Mouse (Mus musculus): ENCODE results near the gene Tmem100. TPM values are rescaled to one million over a fixed set of nuclear protein-coding genes. Genes with fewer than 3 reads are reported as not detected.

Gene Tmem100
- total RNA-seq, 2 experiments from 2014 or later = 27.3 to 29.6 TPM

- no peak for DNase-seq
Observed at GRCm38 (mm10) chr11:90015281-90015680, 14.9 kb upstream of the Tmem100 start.

DNA sequence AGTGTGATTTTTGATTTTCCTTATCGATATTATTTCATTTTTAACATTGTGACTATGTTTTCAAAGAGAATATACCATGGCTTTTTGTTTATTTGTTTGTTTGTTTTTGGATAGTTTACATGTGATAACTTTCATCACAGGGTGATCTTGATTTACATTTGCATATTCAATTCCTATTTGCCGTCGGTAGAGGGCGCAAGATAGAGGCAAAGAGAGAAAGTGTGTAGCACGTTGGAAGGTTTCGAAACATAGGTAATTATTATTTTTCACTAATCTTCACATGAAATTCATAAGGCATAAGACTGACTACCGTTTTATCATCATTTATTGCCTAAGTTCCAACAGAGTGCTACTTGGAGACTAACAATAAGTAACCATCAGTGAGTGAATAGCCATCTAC, 11.0 kb upstream of the Tmem100 start:
- peak; percentile 63 for DNase-seq

DNA sequence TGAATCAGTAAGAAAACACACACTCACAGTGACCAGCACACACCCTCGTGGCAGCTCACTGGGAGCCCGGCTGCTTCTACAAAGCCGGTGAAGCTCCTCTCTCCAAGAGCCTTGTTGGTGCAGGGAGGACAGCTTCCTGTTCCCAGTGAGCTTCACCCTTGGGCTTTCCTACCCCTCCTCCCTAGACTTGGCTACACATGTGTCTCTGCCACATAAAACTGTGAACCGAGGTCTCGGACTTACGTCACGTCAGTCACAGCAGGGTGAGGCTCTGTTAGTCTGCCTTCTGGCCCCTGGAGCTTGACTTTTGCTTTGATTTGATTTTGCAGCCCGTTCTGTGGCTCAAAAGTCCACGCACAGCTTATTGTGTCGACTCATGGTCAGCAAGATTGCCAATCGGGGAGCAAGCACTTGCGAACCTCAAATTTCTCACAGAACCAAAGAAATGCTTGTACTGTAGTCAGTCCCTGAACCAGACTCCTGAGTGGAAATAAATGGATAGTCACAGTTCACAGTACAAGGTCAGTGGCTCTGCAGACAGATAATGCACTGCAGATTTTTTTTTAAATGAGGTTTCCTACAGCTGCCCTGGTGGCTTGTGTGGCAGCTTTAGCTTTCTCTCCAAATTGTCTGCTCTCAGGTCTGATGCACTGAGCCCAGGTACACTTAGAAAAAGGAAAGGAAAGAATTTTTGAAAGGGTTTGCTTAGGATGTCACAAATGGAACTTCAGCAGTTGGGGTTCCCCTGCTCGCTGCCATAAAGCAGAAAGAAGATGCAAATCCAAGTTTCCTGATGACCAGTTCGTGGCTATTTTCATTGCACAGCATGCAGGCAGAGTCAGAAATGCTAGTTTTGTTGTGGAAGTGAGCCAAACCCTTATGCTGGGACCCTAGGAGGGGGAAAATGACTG, 4.0 kb upstream of the Tmem100 start:
- DNase-seq = no peak

DNA sequence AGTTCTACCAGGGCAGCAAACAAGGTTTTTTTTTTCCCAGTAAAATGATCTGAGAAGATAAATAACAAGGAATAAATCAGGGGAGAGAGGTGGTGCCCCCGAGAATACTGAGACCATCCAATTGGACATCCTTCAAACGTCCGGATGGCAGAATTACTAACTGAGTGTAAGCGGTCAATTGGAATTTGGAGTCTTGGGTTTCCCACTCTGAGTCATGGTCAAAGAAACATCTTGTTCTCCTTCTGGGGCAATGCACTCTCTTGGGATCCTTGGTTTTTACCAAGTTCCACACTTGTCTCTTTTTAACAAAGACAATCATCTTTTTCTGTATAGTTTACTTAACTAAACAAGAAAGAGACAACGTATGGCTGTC, 3.4 kb upstream of the Tmem100 start:
- DNase-seq = no peak

DNA sequence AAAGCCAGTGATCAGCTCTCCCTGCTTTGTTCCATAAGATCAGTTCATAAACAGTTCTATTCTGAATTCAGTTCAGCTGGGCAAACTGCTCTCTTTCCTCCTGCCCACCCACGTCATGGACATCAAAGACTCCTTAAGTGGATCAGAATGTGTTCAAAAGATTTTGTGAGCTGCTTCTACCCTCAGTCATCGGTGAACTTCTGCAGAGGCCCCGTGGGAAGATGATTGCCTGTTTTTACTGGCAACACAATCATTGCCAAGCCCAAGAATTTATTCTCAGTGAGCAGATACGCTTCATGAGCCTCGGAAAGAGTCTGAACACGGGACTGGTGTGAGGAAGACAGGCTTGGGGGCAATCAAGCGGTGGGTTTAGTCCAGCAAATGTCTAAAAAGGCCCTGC, 2.9 kb upstream of the Tmem100 start:
- DNase-seq = no peak

- no peak for DNase-seq
Observed at GRCm38 (mm10) chr11:90028746-90029145, 1.4 kb upstream of the Tmem100 start.

GRCm38 (mm10) chr11:90029354-90029753, 794 bp upstream of the Tmem100 start:
- DNase-seq = peak; percentile 75

DNA sequence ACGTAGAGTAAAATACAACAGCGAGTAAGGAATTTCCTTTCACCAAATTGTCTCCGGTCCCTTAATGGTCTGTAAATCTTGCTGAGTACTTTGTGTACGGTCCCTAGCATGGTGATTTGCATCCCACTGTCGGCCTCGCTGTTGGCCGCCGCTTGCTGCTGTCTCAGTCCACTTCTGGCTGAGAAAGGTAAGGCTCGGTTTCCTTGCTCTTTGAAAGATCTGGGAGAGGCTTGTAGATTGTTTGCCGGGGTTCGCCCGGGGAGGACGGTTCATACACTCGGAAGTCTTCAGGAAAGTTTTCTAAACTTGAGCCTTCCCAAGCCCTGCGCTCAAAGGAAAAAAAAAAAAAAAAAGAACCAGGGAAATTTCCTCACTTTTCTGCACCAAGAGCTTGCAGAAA, 409 bp downstream of the Tmem100 start:
- peak; percentile 69 for DNase-seq

GRCm38 (mm10) chr11:90031076-90031475, 928 bp downstream of the Tmem100 start:
- no peak for DNase-seq

DNA sequence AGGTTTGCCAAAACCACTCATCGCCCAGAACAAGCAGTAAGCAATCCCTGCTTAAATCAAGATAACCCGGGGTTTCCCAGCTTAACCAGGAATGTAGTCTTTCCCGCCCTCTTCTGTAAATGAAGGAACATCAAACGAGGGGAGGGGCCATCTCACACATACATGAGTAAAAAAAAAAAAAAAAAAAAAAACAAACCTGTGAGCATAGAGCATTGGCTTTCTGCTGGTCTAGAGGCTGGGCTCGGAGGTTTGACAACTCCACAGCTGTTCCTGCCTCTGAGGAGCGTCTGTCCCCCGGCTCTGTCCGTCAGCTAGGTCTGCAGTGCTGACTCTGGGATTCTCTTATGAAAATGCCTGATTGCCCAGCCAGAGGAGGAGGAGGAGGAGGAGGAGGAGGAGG, 2.7 kb downstream of the Tmem100 start:
- DNase-seq = no peak

GRCm38 (mm10) chr11:90033442-90033841, 3.3 kb downstream of the Tmem100 start:
- peak; percentile 42 for DNase-seq

- peak; percentile 69 for DNase-seq
Observed at GRCm38 (mm10) chr11:90034646-90035045, 4.5 kb downstream of the Tmem100 start.

- no peak for DNase-seq
Observed at GRCm38 (mm10) chr11:90035532-90035931, 5.4 kb downstream of the Tmem100 start.

- no peak for DNase-seq
Observed at GRCm38 (mm10) chr11:90036416-90036815, 6.3 kb downstream of the Tmem100 start.

GRCm38 (mm10) chr11:90038022-90038421, 7.9 kb downstream of the Tmem100 start:
- peak; percentile 77 for DNase-seq

DNA sequence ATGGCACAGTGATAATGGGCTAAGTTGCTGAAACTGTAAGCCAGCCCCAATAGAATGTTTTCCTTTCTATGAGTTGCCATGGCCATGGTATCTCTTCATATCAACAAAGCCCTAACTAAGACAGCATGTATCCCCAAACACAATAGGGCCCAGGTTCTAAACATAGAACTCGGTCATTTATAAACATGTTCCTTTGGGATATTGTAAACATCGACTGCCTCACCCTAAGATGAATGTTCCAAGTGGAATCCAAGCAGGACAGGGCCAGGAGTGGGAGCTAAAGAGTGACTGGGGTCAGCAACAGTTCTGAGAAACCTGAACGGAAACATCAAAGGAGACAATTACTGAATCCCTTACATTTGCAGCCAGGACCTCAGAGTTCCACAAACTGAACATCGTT, 14.3 kb downstream of the Tmem100 start:
- DNase-seq = no peak

DNA sequence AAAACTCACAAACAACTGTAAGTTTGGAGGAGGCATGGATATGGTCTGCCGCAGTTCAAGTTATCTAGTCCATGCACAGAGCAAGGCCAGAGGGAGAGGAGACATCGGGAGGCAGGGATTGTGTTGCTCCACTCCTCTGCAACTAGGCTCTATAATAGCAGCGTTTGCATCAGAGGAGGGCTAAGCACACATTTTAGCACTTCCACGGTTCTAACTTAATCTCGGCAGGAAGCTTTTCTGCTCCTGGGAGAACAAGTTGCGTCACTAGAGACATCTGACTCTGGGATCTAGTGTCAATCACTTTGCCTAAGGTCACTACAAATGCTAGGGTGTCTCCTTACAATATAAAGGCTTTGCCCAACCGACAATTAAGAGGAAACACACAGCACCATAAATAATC, 16.1 kb downstream of the Tmem100 start:
- DNase-seq = no peak

DNA sequence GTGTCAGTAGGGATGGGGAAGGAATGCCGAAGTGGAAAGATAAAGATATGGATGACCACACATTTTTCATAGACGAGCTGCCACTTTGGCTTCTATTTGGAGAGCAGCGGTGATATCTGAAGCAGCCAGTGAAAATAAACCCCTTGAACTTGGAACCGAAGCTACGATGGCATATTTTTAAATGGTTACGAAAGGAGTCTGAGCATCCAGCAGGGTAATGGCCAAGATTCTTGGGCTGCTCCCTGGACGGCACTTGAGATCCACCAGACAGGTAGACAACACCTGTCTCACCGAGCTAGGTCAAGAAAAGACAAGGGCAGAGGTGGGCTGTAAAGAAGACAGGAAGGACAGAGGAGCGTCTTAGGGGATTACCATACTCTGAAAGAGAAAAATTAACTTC, 17.1 kb downstream of the Tmem100 start:
- DNase-seq = no peak

DNA sequence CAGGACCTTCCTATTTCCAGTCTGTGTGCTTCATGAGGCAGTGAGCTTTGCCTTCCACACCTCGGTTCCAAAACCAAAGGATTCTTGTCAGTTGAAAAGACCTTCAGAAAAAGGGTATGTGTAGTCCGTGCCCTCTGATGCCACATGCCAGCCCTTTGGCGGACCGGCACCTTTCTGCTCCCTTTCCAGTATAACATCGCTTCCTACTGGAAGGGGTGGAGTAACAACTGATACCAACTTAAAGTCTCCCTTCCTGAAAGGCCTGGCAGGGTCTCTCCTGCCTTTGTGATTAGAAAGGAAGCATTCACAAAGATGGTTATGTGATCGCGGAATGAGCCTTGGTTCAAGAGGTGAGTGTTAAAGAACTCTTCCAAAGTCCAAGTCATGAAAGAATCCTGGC, 19.9 kb downstream of the Tmem100 start:
- no peak for DNase-seq

DNA sequence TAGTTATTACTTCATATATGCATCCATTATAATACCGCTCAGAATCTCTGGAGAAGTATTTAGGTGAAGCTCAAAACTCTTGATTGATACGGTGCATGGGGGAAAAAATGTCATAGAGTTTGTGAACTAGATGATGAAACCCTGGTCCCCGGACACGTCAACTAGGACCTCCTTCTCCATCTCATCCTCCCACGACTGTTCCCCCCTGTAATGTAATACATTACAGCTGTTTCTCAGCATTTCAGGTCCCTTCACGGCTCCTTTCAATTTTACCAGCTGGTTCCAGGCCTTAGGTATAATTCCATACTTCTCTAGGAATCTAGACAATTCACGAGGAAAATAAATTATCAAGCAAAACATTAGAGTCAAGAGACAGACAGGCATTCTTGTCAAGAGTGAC, 22.6 kb downstream of the Tmem100 start:
- DNase-seq = no peak

- DNase-seq = no peak
Observed at GRCm38 (mm10) chr11:90053820-90054219, 23.7 kb downstream of the Tmem100 start.

DNA sequence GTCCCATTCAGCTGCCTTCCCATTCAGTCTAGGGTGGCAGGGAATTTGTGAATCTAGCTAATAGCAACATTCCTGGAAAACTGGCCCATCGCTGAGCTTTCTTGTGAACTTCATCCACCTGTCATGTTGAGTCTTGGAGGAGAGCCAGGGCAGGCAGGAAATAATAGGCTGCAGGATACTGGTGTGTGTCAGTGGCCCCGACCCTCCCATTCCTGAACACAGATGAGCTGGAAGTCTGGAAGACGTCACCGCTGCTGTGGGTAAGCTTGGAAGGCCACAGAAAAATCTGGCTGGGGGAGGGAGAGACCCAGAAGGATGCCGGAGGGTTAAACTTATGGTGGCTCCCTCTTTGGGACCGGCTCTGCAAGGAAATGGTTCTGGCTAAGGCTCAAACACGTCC, 24.3 kb downstream of the Tmem100 start:
- peak; percentile 70 for DNase-seq

DNA sequence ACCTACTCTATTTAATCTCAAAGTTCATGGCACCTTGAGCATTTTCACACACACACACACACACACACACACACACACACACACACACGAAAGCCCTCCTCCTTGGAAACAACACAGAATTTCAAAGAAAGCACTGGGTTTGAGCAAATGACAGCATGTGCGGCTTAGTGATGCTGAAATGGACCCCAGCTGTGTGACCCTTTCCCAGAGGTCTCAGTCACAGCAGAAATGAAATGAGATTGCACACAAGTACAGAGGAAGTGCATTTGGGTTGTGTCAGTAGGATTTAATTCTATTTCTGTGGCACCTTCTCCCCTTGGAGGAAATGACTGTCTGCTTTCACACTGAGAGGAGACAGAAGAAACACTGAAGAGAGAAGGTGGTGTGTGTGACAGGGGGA, 26.9 kb downstream of the Tmem100 start:
- DNase-seq = no peak

DNA sequence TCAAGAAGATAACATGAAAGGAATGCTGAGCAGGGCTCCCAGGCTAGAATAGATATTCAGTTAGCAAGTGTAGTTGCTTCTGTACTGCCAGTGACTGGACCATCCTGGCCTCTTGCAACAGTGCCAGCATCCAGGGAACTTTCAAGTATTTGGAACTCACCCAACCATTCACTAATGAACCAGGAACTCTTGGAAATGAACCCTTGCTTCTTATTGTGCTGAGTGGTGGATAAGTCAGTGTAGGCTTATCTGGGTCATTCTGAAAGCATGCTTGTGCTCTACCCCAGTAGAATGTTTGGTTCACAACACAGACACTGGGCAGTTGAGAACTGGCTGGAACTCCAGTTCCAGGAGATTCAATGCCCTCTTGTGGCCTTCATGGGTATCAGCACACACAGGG, 29.1 kb downstream of the Tmem100 start:
- DNase-seq = no peak

DNA sequence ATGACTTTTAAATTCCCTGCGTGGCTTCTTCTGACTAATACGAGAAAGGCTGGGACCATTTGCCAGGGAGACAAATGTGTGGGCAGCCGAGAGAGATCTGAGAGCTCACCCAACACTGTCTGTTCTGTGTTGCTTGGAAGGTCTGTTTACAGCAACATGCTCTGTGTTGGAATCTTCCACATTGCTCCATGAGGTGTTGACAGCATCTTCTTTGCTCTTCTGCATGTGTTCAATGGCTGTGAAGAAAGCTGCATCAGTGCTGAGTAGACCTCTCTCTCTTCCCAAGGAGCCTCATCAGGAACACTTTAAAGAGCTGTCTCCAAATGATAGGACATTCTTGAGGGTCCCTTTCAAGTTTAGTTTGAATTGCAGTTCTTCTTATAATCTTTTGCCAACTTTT, 32.5 kb downstream of the Tmem100 start:
- DNase-seq = no peak

Measured in heart, postnatal 4 days (tissue).